Mouse (Mus musculus): ENCODE measurements at regions not wholly inside any gene's neighbourhood (a gene's known extent, or its start where the extent isn't known, plus 50 kb on each side); places are given as distances from the start of the nearest gene placed in this dataset.

DNA sequence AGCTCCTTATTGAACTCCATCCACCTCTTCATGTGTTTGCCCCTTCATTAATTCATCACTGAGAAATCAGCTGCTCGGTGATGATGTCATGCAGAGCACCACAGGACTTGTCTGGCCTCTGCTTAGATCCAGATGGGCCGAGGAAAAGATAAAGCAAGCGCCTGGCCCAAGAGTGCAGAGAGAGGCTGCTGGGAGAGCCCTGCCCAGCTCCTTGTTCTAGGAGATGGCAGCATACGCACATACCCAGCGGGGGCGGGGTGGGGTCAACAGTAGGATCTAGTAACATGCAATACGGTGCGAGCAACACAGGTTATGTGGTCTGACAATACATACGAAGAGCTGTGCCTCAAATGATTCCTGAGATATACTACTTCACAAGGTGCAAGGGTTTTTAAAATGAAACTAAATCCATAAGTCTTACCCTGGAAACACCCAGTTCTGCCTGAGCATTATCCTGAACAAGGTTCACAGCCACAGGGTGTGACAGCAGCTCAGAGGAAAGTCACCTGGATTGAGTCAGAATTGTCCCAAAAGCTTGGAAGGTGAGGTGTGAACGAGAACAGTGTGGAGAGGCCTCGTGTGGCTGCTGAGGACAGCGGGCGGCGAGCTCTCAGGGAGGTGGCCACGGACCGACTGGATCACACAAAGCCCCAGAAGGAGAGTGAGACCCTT is 62.0 kb upstream of the Calm2 start:
- TF ChIP-seq CTCF (IDR thresholded peaks at IDR 0.05; ENCODE audit: extremely low read depth, insufficient read depth, low read length), result no peak
- TF ChIP-seq POLR2A (IDR thresholded peaks at IDR 0.05; ENCODE audit: extremely low read depth, insufficient read depth, low read length), result no peak
